Mouse (Mus musculus): Measurements from ENCODE around the gene 1810046K07Rik. TPM values are rescaled to one million over a fixed set of nuclear protein-coding genes. Genes with fewer than 3 reads are reported as not detected.
A peak's percentile ranks its signal among the peaks of the same experiment; 100 is the strongest.

Gene 1810046K07Rik
- total and polyA plus RNA-seq, 2 experiments from 2014 or later = not detected

DNA sequence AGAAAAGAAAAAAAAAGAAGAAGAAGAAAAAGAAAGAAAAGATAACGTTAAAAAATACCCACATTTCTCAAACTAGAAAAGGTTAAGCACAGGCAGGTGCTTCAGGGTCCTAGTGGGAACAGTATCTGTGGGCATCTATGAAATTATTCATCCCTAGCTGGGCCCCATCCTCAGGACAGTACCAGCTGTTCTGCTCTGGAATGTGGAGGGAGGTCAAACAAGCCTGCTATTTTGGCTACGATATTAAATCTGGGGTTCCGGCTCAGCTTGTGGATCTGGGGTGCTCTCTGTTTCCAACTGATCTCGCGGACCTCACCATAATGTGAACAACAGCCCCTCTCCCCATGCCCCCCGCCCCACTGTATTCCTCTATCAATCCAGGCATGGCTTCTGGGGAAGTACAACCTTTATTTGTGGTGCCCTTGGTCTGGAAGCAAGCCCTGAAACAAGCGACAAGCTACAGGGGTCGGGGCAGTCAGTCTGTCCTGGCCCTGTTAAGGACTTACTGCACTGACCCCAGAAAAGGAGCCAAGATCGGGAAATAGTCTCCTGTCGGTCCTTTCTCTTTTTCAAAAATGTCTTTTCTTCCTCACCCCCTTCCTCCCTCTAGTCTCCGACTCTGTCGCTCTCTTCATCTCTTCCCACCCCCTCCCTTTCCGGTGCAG is 50.8 kb downstream of the 1810046K07Rik start:
- TF ChIP-seq CTCF (IDR thresholded peaks at IDR 0.05; ENCODE audit: low read depth) = no peak
- no peak for DNase-seq
- Histone ChIP-seq H3K36me3 (ENCODE audit: insufficient read depth) (no peaks in the 10 kb centered on the region), H3K4me3 (ENCODE audit: low read depth, low read length) (peak overlapping the region; percentile 41), H3K27ac (ENCODE audit: low read depth, low read length) (no peak overlapping the region), H3K9ac (peak overlapping the region; percentile 37), H3K4me1 (ENCODE audit: insufficient read depth) (no peaks in the 10 kb centered on the region), H3K9me3 (ENCODE audit: low read length) (no peaks in the 10 kb centered on the region), H3K4me2 (ENCODE audit: low read depth) (peak overlapping the region; percentile 62), H3K27me3 (ENCODE audit: insufficient read depth, low read length) (no peaks in the 10 kb centered on the region; the same call in 1 of the 2 replicates)
- WGBS = 23% methylated on average over 13 of the region's 13 CpGs
- no peak for ATAC-seq

DNA sequence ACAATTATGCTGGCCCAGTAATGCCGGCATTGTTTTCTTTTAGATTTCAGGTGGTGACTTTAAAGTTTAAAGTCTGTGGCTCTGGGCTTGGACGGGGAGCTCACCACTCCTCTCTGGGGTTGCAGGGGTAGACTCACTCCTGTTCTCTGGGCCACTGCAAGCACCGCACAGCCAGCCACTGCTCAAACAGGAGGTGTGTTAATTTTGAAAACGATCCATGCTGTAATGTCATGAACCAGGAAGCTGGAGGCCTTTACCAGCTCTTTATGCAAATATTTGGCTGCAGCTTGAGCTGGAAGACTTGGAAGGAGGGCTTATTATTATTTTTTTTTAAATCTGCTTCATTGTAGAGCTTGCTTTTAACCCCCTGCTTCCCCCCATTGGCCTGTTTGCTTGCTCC is 54.0 kb downstream of the 1810046K07Rik start:
- no peaks in the 10 kb centered on the region for H3K9me3 ChIP-seq (ENCODE audit: low read length)
- no peak overlapping the region for H3K4me3 ChIP-seq (ENCODE audit: low read depth, low read length)
- no peak overlapping the region for H3K27ac ChIP-seq (ENCODE audit: low read depth, low read length)
- ATAC-seq = no peak
- H3K27me3 ChIP-seq (ENCODE audit: insufficient read depth, low read length) = no peaks in the 10 kb centered on the region; the same call in 1 of the 2 replicates
- H3K36me3 ChIP-seq (ENCODE audit: insufficient read depth) = no peaks in the 10 kb centered on the region
- 22% methylated on average over 4 of the region's 4 CpGs for WGBS
- no peaks in the 10 kb centered on the region for H3K4me1 ChIP-seq (ENCODE audit: insufficient read depth)
- H3K9ac ChIP-seq = no peak overlapping the region
- no peak for DNase-seq
- H3K4me2 ChIP-seq (ENCODE audit: low read depth) = no peak overlapping the region
- no peak for TF ChIP-seq CTCF (IDR thresholded peaks at IDR 0.05; ENCODE audit: low read depth)

DNA sequence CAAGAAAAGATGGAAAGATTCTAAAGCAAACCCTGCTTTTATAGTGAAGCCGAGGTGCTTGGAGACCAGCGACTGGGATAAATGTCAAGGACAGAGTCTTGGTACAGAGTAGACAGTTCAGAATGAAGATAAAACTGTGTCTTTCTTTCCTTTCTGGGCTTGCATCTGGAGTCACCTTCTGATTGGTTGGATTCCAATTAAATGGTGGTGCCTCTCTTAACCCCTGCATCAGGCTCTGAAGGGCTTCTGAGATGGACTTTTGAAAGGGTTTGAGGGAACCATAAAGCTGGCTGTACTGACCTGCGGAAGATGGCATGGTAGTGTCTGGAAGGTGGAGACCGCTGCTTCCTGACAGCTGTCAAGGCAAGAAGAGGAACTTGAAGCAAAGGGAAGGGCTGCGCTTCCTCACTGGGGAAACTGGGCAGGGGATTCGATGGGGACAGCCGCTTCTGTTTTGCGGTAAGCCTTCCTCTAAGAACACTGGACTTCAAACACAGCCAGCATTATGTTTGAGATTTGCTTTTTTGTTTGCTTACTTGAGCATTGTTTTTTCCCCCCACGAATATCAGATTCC is 55.0 kb downstream of the 1810046K07Rik start:
- H3K36me3 ChIP-seq (ENCODE audit: insufficient read depth) = no peaks in the 10 kb centered on the region
- no peak overlapping the region for H3K4me3 ChIP-seq (ENCODE audit: low read depth, low read length)
- ATAC-seq = no peak
- H3K4me1 ChIP-seq (ENCODE audit: insufficient read depth) = no peaks in the 10 kb centered on the region
- no peak for TF ChIP-seq CTCF (IDR thresholded peaks at IDR 0.05; ENCODE audit: low read depth)
- H3K9me3 ChIP-seq (ENCODE audit: low read length) = no peaks in the 10 kb centered on the region
- WGBS = 69% methylated on average over 9 of the region's 9 CpGs
- no peak overlapping the region for H3K27ac ChIP-seq (ENCODE audit: low read depth, low read length)
- no peak overlapping the region for H3K4me2 ChIP-seq (ENCODE audit: low read depth)
- no peaks in the 10 kb centered on the region; the same call in 1 of the 2 replicates for H3K27me3 ChIP-seq (ENCODE audit: insufficient read depth, low read length)
- no peak overlapping the region for H3K9ac ChIP-seq
- DNase-seq = no peak

DNA sequence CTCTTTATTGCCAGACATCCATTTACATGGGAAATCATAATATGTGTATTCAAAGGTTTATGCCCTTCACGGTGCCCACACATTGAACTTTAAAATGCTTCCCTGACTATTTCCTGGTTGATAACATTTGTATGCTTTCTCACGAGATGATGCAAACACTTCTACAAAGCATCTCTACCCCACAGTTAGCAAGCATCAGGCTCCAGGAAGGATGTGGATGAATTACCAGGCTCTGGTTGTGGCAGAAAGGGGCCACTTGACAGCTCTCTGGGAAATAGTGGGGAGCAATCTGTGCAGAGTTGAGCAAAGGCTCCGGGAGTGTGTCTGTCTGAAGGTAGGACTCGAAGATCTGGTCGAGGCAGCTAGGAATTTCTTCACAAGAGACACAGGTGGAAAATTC is 56.6 kb downstream of the 1810046K07Rik start:
- TF ChIP-seq CTCF (IDR thresholded peaks at IDR 0.05; ENCODE audit: low read depth) = no peak
- Histone ChIP-seq H3K9me3 (ENCODE audit: low read length) (no peaks in the 10 kb centered on the region), H3K27me3 (ENCODE audit: insufficient read depth, low read length) (no peaks in the 10 kb centered on the region), H3K36me3 (ENCODE audit: insufficient read depth) (no peaks in the 10 kb centered on the region), H3K27ac (ENCODE audit: low read depth, low read length) (no peak overlapping the region), H3K4me2 (ENCODE audit: low read depth) (no peak overlapping the region), H3K9ac (no peak overlapping the region), H3K4me1 (ENCODE audit: insufficient read depth) (no peaks in the 10 kb centered on the region), H3K4me3 (ENCODE audit: low read depth, low read length) (no peak overlapping the region)
- 84% methylated on average over 5 of the region's 5 CpGs for WGBS
- no peak for DNase-seq
- ATAC-seq = no peak

DNA sequence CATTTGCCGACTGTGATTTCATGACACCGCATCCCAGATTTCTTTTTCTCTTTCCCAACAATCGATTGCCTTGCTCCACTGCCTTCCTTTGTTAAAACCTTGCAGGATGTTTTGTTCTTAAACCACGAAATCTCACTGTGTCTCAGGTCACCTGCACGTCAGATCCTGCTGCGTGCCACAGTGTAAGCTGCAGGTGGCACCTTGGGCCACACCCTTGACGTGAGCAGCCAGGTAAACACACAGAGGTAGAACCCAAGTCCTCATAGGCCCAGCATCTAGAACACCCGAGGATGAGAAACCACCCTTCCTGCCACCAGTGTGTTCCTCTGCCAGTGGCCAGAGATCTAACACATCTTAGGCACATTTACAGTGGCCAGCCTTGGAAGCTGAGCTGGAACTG is 57.6 kb downstream of the 1810046K07Rik start:
- no peak for DNase-seq
- H3K4me3 ChIP-seq (ENCODE audit: low read depth, low read length) = no peak overlapping the region
- H3K27me3 ChIP-seq (ENCODE audit: insufficient read depth, low read length) = no peaks in the 10 kb centered on the region
- WGBS = 51% methylated on average over 8 of the region's 8 CpGs
- no peak overlapping the region for H3K9ac ChIP-seq
- no peak for TF ChIP-seq CTCF (IDR thresholded peaks at IDR 0.05; ENCODE audit: low read depth)
- H3K4me1 ChIP-seq (ENCODE audit: insufficient read depth) = no peaks in the 10 kb centered on the region
- no peaks in the 10 kb centered on the region for H3K9me3 ChIP-seq (ENCODE audit: low read length)
- no peak overlapping the region for H3K27ac ChIP-seq (ENCODE audit: low read depth, low read length)
- no peak overlapping the region for H3K4me2 ChIP-seq (ENCODE audit: low read depth)
- no peaks in the 10 kb centered on the region for H3K36me3 ChIP-seq (ENCODE audit: insufficient read depth)
- ATAC-seq = no peak

DNA sequence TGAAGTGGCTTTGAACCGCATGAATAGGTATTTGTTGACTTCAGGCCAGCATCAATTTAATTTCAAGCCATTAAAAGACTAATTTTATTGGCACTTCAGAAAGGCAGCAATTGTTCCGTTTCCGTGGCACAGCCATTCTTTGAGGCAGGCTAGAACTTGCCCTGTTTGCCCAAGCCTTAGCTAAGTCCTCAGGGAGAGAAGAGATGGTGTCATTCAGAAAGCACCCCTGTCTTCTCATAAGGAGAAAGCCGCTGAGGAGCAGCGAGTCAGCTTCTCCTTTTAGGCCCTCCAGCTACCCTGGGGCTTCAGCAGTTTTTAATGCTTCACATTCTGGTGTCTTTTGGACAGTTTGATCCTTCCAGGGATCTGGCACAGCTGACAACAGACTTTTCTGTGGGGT is 59.9 kb downstream of the 1810046K07Rik start:
- WGBS = 61% methylated on average over 5 of the region's 5 CpGs
- no peak overlapping the region for H3K9ac ChIP-seq

DNA sequence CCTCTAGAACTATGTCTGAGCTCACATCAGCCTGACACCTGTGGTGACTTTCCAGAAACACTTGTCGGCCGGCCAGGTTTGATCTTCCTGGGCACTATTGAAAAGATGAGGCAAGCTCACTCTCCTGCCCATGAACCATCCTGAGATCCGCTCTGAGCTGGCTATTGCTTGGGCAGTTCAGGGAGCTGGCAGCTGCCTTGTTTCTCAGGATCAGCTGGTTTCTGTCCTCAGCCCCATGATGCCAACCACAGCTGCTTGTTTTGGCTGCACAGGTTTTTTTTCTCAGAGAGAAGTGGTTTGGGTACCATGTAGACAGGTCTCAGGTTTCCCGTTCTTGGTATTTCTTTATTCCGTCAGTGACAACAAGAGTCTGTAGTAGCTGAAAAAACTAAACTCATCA is 70.3 kb downstream of the 1810046K07Rik start:
- Histone ChIP-seq H3K4me2 (ENCODE audit: low read depth) (no peak overlapping the region), H3K27me3 (ENCODE audit: insufficient read depth, low read length) (no peaks in the 10 kb centered on the region), H3K36me3 (ENCODE audit: insufficient read depth) (no peaks in the 10 kb centered on the region), H3K4me1 (ENCODE audit: insufficient read depth) (no peaks in the 10 kb centered on the region), H3K27ac (ENCODE audit: low read depth, low read length) (no peak overlapping the region), H3K9ac (no peak overlapping the region), H3K4me3 (ENCODE audit: low read depth, low read length) (no peak overlapping the region), H3K9me3 (ENCODE audit: low read length) (no peaks in the 10 kb centered on the region)
- no peak for TF ChIP-seq CTCF (IDR thresholded peaks at IDR 0.05; ENCODE audit: low read depth)
- WGBS = 82% methylated on average over 5 of the region's 5 CpGs
- ATAC-seq (no peak), DNase-seq (no peak)

More for the DNA sequence above, 59.9 kb downstream of the 1810046K07Rik start:
- Histone ChIP-seq H3K9me3 (ENCODE audit: low read length) (no peaks in the 10 kb centered on the region), H3K4me1 (ENCODE audit: insufficient read depth) (no peaks in the 10 kb centered on the region), H3K4me3 (ENCODE audit: low read depth, low read length) (no peak overlapping the region), H3K4me2 (ENCODE audit: low read depth) (no peak overlapping the region), H3K27ac (ENCODE audit: low read depth, low read length) (no peak overlapping the region), H3K27me3 (ENCODE audit: insufficient read depth, low read length) (no peaks in the 10 kb centered on the region), H3K36me3 (ENCODE audit: insufficient read depth) (no peaks in the 10 kb centered on the region)
- TF ChIP-seq CTCF (IDR thresholded peaks at IDR 0.05; ENCODE audit: low read depth) = no peak
- DNase-seq (no peak), ATAC-seq (no peak)

All from forebrain, postnatal 0 days (tissue).